In the genomic region with DNA sequence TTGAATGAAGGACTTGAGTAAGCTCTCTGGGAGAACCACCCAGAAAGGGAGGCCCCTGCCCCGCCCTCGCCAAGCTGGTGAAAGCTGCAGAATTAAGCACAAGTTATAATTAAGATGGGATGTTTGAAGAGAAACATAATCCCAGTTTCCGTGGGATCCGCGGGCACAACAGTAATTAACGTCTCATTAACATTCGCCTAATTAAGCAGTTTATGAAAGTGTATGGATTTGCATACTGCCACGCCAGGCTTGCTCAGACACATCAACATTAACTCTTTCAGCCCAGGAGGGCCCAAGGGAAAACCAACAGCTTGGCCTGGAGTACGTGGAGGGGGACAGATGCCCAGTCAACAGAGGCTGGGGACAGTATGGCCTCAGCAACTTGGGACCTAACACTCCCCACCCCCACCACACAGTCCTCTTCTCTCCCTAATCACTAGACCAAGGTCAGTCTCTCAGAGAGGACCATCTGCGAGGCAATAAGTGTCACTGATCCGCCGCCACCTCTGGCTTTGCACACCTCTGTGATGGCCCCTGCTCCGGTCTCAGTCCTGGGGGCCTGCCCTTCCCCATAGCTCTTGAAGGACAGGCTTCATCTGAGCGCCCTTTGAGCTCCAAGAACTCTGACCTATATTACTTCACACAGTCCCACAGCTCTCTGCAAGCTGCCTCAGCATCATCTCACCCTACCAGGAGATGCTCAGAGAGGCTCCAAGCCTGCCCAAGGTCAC, we compare ENCODE assay signal across 19 mouse cellular contexts. TPM values are rescaled to one million over a fixed set of nuclear protein-coding genes. Genes with fewer than 3 reads are reported as not detected.
DNase-seq lines count a peak whose midpoint lies in the region; ATAC-seq and TF ChIP-seq lines count a peak whose summit lies in the region.
"Had no signal": no experiment of that assay in that cellular context is flagged by ENCODE, and none has a peak within 500 bp of the region (broad histone marks: within the 10 kb centered on the region; RNA-seq: fewer than 3 reads in every experiment).

No protein-coding gene starts in this region.

- WGBS in midbrain, embryonic 13.5 days, result 65% methylated on average over 14 of the region's 14 CpGs
- WGBS in midbrain, embryonic 10.5 days, result 80% methylated on average over 14 of the region's 14 CpGs
- 32% methylated on average over 14 of the region's 14 CpGs for WGBS in forebrain, embryonic 13.5 days
- WGBS in hindbrain, postnatal 0 days, result 51% methylated on average over 14 of the region's 14 CpGs

- no peaks in the 10 kb centered on the region for H3K36me3 ChIP-seq in midbrain, embryonic 13.5 days
- H3K36me3 ChIP-seq in midbrain, embryonic 10.5 days, result no peaks in the 10 kb centered on the region
- no peaks in the 10 kb centered on the region for H3K36me3 ChIP-seq in forebrain, embryonic 13.5 days (ENCODE audit: poor library complexity, severe bottlenecking)
- H3K36me3 ChIP-seq in hindbrain, postnatal 0 days (ENCODE audit: insufficient read depth, low read length), result no peaks in the 10 kb centered on the region
- H3K36me3 ChIP-seq: embryonic facial prominence, embryonic 13.5 days; lung, embryonic 15.5 days had no signal

- no peak overlapping the region for H3K4me3 ChIP-seq in midbrain, embryonic 13.5 days (replicated peaks)
- no peak overlapping the region for H3K4me3 ChIP-seq in midbrain, embryonic 10.5 days
- no peak overlapping the region for H3K4me3 ChIP-seq in forebrain, embryonic 13.5 days
- no peak overlapping the region for H3K4me3 ChIP-seq in hindbrain, postnatal 0 days (ENCODE audit: low read length)
- H3K4me3 ChIP-seq: embryonic facial prominence, embryonic 13.5 days; lung, embryonic 15.5 days had no signal

- no peak for DNase-seq in midbrain, embryonic 10.5 days (ENCODE audit: low spot score)
- peak; percentile 94 for DNase-seq in brain, embryonic 14.5 days (ENCODE audit: low read depth)
- DNase-seq in hindbrain, postnatal 0 days (ENCODE audit: low spot score), result peak; percentile 46
- no peak for DNase-seq in lung, adult 18-20 months
- no peak for DNase-seq in cerebellum, adult 9-10 months
- DNase-seq: adrenal gland, postnatal 36 days; cerebellum, adult 8-10 months; gastrocnemius, postnatal 25 days; kidney, postnatal 4 days; left cerebral cortex, postnatal 4 days; thymus, postnatal 36 days had no signal

- TF ChIP-seq CTCF in brain, embryonic 14.5 days (IDR thresholded peaks at IDR 0.05; ENCODE audit: borderline replicate concordance, extremely low read depth, insufficient read depth, insufficient read length), result no peak
- TF ChIP-seq CTCF in hindbrain, postnatal 0 days (IDR thresholded peaks at IDR 0.05; ENCODE audit: low read depth), result no peak

- H3K27ac ChIP-seq in midbrain, embryonic 13.5 days, result 0 out of 2 replicates have a peak overlapping the region, but pooled peaks have one; percentile 19
- no peak overlapping the region for H3K27ac ChIP-seq in midbrain, embryonic 10.5 days (replicated peaks)
- no peak overlapping the region for H3K27ac ChIP-seq in forebrain, embryonic 13.5 days
- H3K27ac ChIP-seq in hindbrain, postnatal 0 days, result no peak overlapping the region
- H3K27ac ChIP-seq: embryonic facial prominence, embryonic 13.5 days; lung, embryonic 15.5 days had no signal

- 0 out of 2 replicates have a peak, but pooled peaks cover 5% of the 10 kb centered on the region for H3K27me3 ChIP-seq in midbrain, embryonic 13.5 days
- no peaks in the 10 kb centered on the region; the same call in 1 of the 2 replicates for H3K27me3 ChIP-seq in midbrain, embryonic 10.5 days (ENCODE audit: low read depth, poor library complexity, severe bottlenecking)
- peaks cover 80% of the 10 kb centered on the region for H3K27me3 ChIP-seq in forebrain, embryonic 13.5 days
- H3K27me3 ChIP-seq in hindbrain, postnatal 0 days (ENCODE audit: insufficient read depth, low read length), result no peaks in the 10 kb centered on the region; the same call in 1 of the 2 replicates
- H3K27me3 ChIP-seq: lung, embryonic 15.5 days had no signal

- no peak overlapping the region for H3K9ac ChIP-seq in midbrain, embryonic 13.5 days (replicated peaks)
- no peak overlapping the region for H3K9ac ChIP-seq in forebrain, embryonic 13.5 days
- H3K9ac ChIP-seq in hindbrain, postnatal 0 days (replicated peaks; ENCODE audit: low read length), result no peak overlapping the region
- H3K9ac ChIP-seq: embryonic facial prominence, embryonic 13.5 days; lung, embryonic 15.5 days had no signal

- peak; percentile 70 for ATAC-seq in midbrain, embryonic 13.5 days
- peak; percentile 91 for ATAC-seq in forebrain, embryonic 13.5 days
- ATAC-seq in hindbrain, postnatal 0 days, result peak; percentile 53
- ATAC-seq: inflammation-experienced regulatory T-cells, adult 6 months had no signal

- no peaks in the 10 kb centered on the region for H3K9me3 ChIP-seq in midbrain, embryonic 13.5 days
- no peaks in the 10 kb centered on the region for H3K9me3 ChIP-seq in midbrain, embryonic 10.5 days (replicated peaks)
- H3K9me3 ChIP-seq in forebrain, embryonic 13.5 days (replicated peaks), result no peaks in the 10 kb centered on the region; the same call in 1 of the 2 replicates
- no peaks in the 10 kb centered on the region for H3K9me3 ChIP-seq in hindbrain, postnatal 0 days (ENCODE audit: low read length)
- H3K9me3 ChIP-seq: embryonic facial prominence, embryonic 13.5 days; lung, embryonic 15.5 days had no signal

- TF ChIP-seq POLR2A in brain, embryonic 14.5 days (IDR thresholded peaks at IDR 0.05; ENCODE audit: borderline replicate concordance, extremely low read depth, insufficient read depth, insufficient read length, poor library complexity, severe bottlenecking), result no peak

- H3K4me2 ChIP-seq in midbrain, embryonic 13.5 days (replicated peaks), result no peak overlapping the region
- H3K4me2 ChIP-seq in forebrain, embryonic 13.5 days, result no peak overlapping the region
- no peak overlapping the region for H3K4me2 ChIP-seq in hindbrain, postnatal 0 days (ENCODE audit: low read depth, low read length)
- H3K4me2 ChIP-seq: embryonic facial prominence, embryonic 13.5 days; liver, embryonic 11.5 days; lung, embryonic 15.5 days had no signal

- peaks cover 16% of the 10 kb centered on the region for H3K4me1 ChIP-seq in midbrain, embryonic 13.5 days (replicated peaks)
- H3K4me1 ChIP-seq in midbrain, embryonic 10.5 days, result peaks cover 10% of the 10 kb centered on the region
- peaks cover 26% of the 10 kb centered on the region for H3K4me1 ChIP-seq in forebrain, embryonic 13.5 days
- no peaks in the 10 kb centered on the region for H3K4me1 ChIP-seq in hindbrain, postnatal 0 days (ENCODE audit: insufficient read depth, low read length)
- H3K4me1 ChIP-seq: lung, embryonic 15.5 days had no signal

RNA-seq across cellular contexts. Expression of a gene that starts 49.9 kb away (rescaled TPM):
- 35.1 and 39.0 TPM in 2 replicates for polyA plus RNA-seq in midbrain, embryonic 13.5 days (2015; fragmentation: Nextera tagmentation; extraction: Ambion mirVana)
- 2.8 and 6.4 TPM in 2 replicates for polyA plus RNA-seq in midbrain, embryonic 10.5 days (2016; fragmentation: Nextera tagmentation; extraction: Ambion mirVana)
- 143 and 205 TPM in 2 replicates for polyA plus RNA-seq in brain, embryonic 14.5 days (2012; rRNA removed)
- polyA plus RNA-seq in forebrain, embryonic 13.5 days (2015; fragmentation: Nextera tagmentation; extraction: Ambion mirVana), result 10.9 and 13.7 TPM in 2 replicates
- total RNA-seq in hindbrain, postnatal 0 days (2014; rRNA removed), result 181 and 192 TPM in 2 replicates
- polyA plus RNA-seq in hindbrain, postnatal 0 days (2015; fragmentation: Nextera tagmentation; extraction: Ambion mirVana), result 81.0 and 88.6 TPM in 2 replicates
- total RNA-seq: monocyte, adult 5-6 weeks; neutrophil, adult 5-6 weeks had no signal
- polyA plus RNA-seq: inflammation-experienced regulatory T-cells, adult 6 months had no signal

Comparison
In these comparisons a context has a peak if more than half of its experiments do, and no peak if none do; other contexts are left out.
1. DNase-seq: peak in brain, embryonic 14.5 days (single experiment) and hindbrain, postnatal 0 days (single experiment); none in midbrain, embryonic 10.5 days (single experiment), lung, adult 18-20 months (0 of 2) and cerebellum, adult 9-10 months (single experiment).
2. Peak in every context shown above with its lines, with median percentiles within 50 percentile points of each other: ATAC-seq.